Mouse (Mus musculus): ENCODE data around the gene Polg. TPM values are rescaled to one million over a fixed set of nuclear protein-coding genes. Genes with fewer than 3 reads are reported as not detected.

Polg gene
- polyA plus RNA-seq, 1 experiment from 2014 or later, result 44.8 TPM

GRCm38 (mm10) chr7:79425804-79426203 lies 40.4 kb downstream of the Polg start:
- H3K9ac ChIP-seq (ENCODE audit: low read length), result no peak overlapping the region
- no peaks in the 10 kb centered on the region for H3K9me3 ChIP-seq (ENCODE audit: control insufficient read depth, low read length)
- WGBS, result 84% methylated on average over 10 of the region's 10 CpGs
- H3K27me3 ChIP-seq (replicated peaks; ENCODE audit: control insufficient read depth, insufficient read depth, low read length), result no peaks in the 10 kb centered on the region
- H3K27ac ChIP-seq (ENCODE audit: low read depth), result no peak overlapping the region
- no peaks in the 10 kb centered on the region for H3K4me1 ChIP-seq (replicated peaks; ENCODE audit: control insufficient read depth, insufficient read depth, low read length)
- ATAC-seq (replicated peaks; ENCODE audit: low FRiP score, low TSS enrichment, low read depth), result no peak
- H3K4me2 ChIP-seq (ENCODE audit: low read length), result no peak overlapping the region
- no peak for DNase-seq (ENCODE audit: low spot score)
- H3K36me3 ChIP-seq (ENCODE audit: control insufficient read depth, insufficient read depth, low read length), result no peaks in the 10 kb centered on the region; the same call in 1 of the 2 replicates
- H3K4me3 ChIP-seq (ENCODE audit: low read depth, low read length), result no peak overlapping the region

- no peaks in the 10 kb centered on the region for H3K9me3 ChIP-seq (ENCODE audit: control insufficient read depth, low read length)
- no peak overlapping the region for H3K9ac ChIP-seq (ENCODE audit: low read length)
- H3K4me2 ChIP-seq (ENCODE audit: low read length), result no peak overlapping the region
- no peak overlapping the region for H3K4me3 ChIP-seq (ENCODE audit: low read depth, low read length)
- DNase-seq (ENCODE audit: low spot score), result no peak
- ATAC-seq (replicated peaks; ENCODE audit: low FRiP score, low TSS enrichment, low read depth), result no peak
- H3K27ac ChIP-seq (ENCODE audit: low read depth), result no peak overlapping the region
- H3K27me3 ChIP-seq (replicated peaks; ENCODE audit: control insufficient read depth, insufficient read depth, low read length), result no peaks in the 10 kb centered on the region
- H3K36me3 ChIP-seq (ENCODE audit: control insufficient read depth, insufficient read depth, low read length), result peaks cover 8% of the 10 kb centered on the region; the same call in 1 of the 2 replicates
- H3K4me1 ChIP-seq (replicated peaks; ENCODE audit: control insufficient read depth, insufficient read depth, low read length), result no peaks in the 10 kb centered on the region
- 93% methylated on average over 10 of the region's 10 CpGs for WGBS
These were observed 43.3 kb downstream of the Polg start for GRCm38 (mm10) chr7:79422876-79423275.

GRCm38 (mm10) chr7:79419950-79420349 lies 46.2 kb downstream of the Polg start:
- H3K4me2 ChIP-seq (ENCODE audit: low read length), result no peak overlapping the region
- H3K27ac ChIP-seq (ENCODE audit: low read depth), result no peak overlapping the region
- H3K27me3 ChIP-seq (replicated peaks; ENCODE audit: control insufficient read depth, insufficient read depth, low read length), result no peaks in the 10 kb centered on the region
- H3K4me1 ChIP-seq (replicated peaks; ENCODE audit: control insufficient read depth, insufficient read depth, low read length), result no peaks in the 10 kb centered on the region
- no peak overlapping the region for H3K9ac ChIP-seq (ENCODE audit: low read length)
- WGBS, result 86% methylated on average over 7 of the region's 7 CpGs
- H3K36me3 ChIP-seq (ENCODE audit: control insufficient read depth, insufficient read depth, low read length), result peaks cover 11% of the 10 kb centered on the region; the same call in 1 of the 2 replicates
- no peaks in the 10 kb centered on the region for H3K9me3 ChIP-seq (ENCODE audit: control insufficient read depth, low read length)
- no peak overlapping the region for H3K4me3 ChIP-seq (ENCODE audit: low read depth, low read length)
- ATAC-seq (replicated peaks; ENCODE audit: low FRiP score, low TSS enrichment, low read depth) (no peak), DNase-seq (ENCODE audit: low spot score) (no peak)

- H3K4me1 ChIP-seq (replicated peaks; ENCODE audit: control insufficient read depth, insufficient read depth, low read length), result no peaks in the 10 kb centered on the region
- no peak overlapping the region for H3K9ac ChIP-seq (ENCODE audit: low read length)
- no peak overlapping the region for H3K4me2 ChIP-seq (ENCODE audit: low read length)
- no peak overlapping the region for H3K4me3 ChIP-seq (ENCODE audit: low read depth, low read length)
- DNase-seq (ENCODE audit: low spot score) (no peak), ATAC-seq (replicated peaks; ENCODE audit: low FRiP score, low TSS enrichment, low read depth) (no peak)
- H3K27me3 ChIP-seq (replicated peaks; ENCODE audit: control insufficient read depth, insufficient read depth, low read length), result no peaks in the 10 kb centered on the region
- peaks cover 11% of the 10 kb centered on the region; the same call in 1 of the 2 replicates for H3K36me3 ChIP-seq (ENCODE audit: control insufficient read depth, insufficient read depth, low read length)
- WGBS, result 71% methylated on average over 18 of the region's 18 CpGs
- H3K9me3 ChIP-seq (ENCODE audit: control insufficient read depth, low read length), result no peaks in the 10 kb centered on the region
- no peak overlapping the region for H3K27ac ChIP-seq (ENCODE audit: low read depth)
These were observed 51.5 kb downstream of the Polg start for GRCm38 (mm10) chr7:79414449-79415375.

GRCm38 (mm10) chr7:79400296-79400695 lies 65.9 kb downstream of the Polg start:
- WGBS, result 91% methylated on average over 3 of the region's 3 CpGs
- ATAC-seq (replicated peaks; ENCODE audit: low FRiP score, low TSS enrichment, low read depth) (no peak), DNase-seq (ENCODE audit: low spot score) (no peak)
- Histone ChIP-seq H3K9ac (ENCODE audit: low read length) (no peak overlapping the region), H3K27me3 (replicated peaks; ENCODE audit: control insufficient read depth, insufficient read depth, low read length) (no peaks in the 10 kb centered on the region), H3K4me2 (ENCODE audit: low read length) (no peak overlapping the region), H3K4me3 (ENCODE audit: low read depth, low read length) (no peak overlapping the region), H3K27ac (ENCODE audit: low read depth) (no peak overlapping the region), H3K4me1 (replicated peaks; ENCODE audit: control insufficient read depth, insufficient read depth, low read length) (no peaks in the 10 kb centered on the region), H3K9me3 (ENCODE audit: control insufficient read depth, low read length) (no peaks in the 10 kb centered on the region), H3K36me3 (ENCODE audit: control insufficient read depth, insufficient read depth, low read length) (no peaks in the 10 kb centered on the region)

GRCm38 (mm10) chr7:79398971-79399370 lies 67.2 kb downstream of the Polg start:
- DNase-seq (ENCODE audit: low spot score), result no peak
- Histone ChIP-seq H3K4me1 (replicated peaks; ENCODE audit: control insufficient read depth, insufficient read depth, low read length) (no peaks in the 10 kb centered on the region), H3K36me3 (ENCODE audit: control insufficient read depth, insufficient read depth, low read length) (no peaks in the 10 kb centered on the region), H3K27ac (ENCODE audit: low read depth) (no peak overlapping the region), H3K4me2 (ENCODE audit: low read length) (no peak overlapping the region), H3K9me3 (ENCODE audit: control insufficient read depth, low read length) (no peaks in the 10 kb centered on the region), H3K9ac (ENCODE audit: low read length) (no peak overlapping the region), H3K27me3 (replicated peaks; ENCODE audit: control insufficient read depth, insufficient read depth, low read length) (no peaks in the 10 kb centered on the region), H3K4me3 (ENCODE audit: low read depth, low read length) (no peak overlapping the region)
- 80% methylated on average over 12 of the region's 12 CpGs for WGBS
- no peak for ATAC-seq (replicated peaks; ENCODE audit: low FRiP score, low TSS enrichment, low read depth)

GRCm38 (mm10) chr7:79398426-79398825 lies 67.7 kb downstream of the Polg start:
- no peak overlapping the region for H3K9ac ChIP-seq (ENCODE audit: low read length)
- H3K9me3 ChIP-seq (ENCODE audit: control insufficient read depth, low read length), result no peaks in the 10 kb centered on the region
- no peaks in the 10 kb centered on the region for H3K27me3 ChIP-seq (replicated peaks; ENCODE audit: control insufficient read depth, insufficient read depth, low read length)
- DNase-seq (ENCODE audit: low spot score) (no peak), ATAC-seq (replicated peaks; ENCODE audit: low FRiP score, low TSS enrichment, low read depth) (no peak)
- WGBS, result 73% methylated on average over 8 of the region's 8 CpGs
- H3K4me1 ChIP-seq (replicated peaks; ENCODE audit: control insufficient read depth, insufficient read depth, low read length), result no peaks in the 10 kb centered on the region
- H3K27ac ChIP-seq (ENCODE audit: low read depth), result no peak overlapping the region
- H3K4me3 ChIP-seq (ENCODE audit: low read depth, low read length), result no peak overlapping the region
- no peaks in the 10 kb centered on the region for H3K36me3 ChIP-seq (ENCODE audit: control insufficient read depth, insufficient read depth, low read length)
- H3K4me2 ChIP-seq (ENCODE audit: low read length), result no peak overlapping the region

GRCm38 (mm10) chr7:79397446-79397963 lies 68.7 kb downstream of the Polg start:
- Histone ChIP-seq H3K4me1 (replicated peaks; ENCODE audit: control insufficient read depth, insufficient read depth, low read length) (0 out of 2 replicates have a peak, but pooled peaks cover 5% of the 10 kb centered on the region), H3K27ac (ENCODE audit: low read depth) (no peak overlapping the region), H3K36me3 (ENCODE audit: control insufficient read depth, insufficient read depth, low read length) (no peaks in the 10 kb centered on the region), H3K9ac (ENCODE audit: low read length) (no peak overlapping the region), H3K27me3 (replicated peaks; ENCODE audit: control insufficient read depth, insufficient read depth, low read length) (no peaks in the 10 kb centered on the region), H3K9me3 (ENCODE audit: control insufficient read depth, low read length) (no peaks in the 10 kb centered on the region), H3K4me2 (ENCODE audit: low read length) (no peak overlapping the region), H3K4me3 (ENCODE audit: low read depth, low read length) (no peak overlapping the region)
- DNase-seq (ENCODE audit: low spot score) (no peak), ATAC-seq (replicated peaks; ENCODE audit: low FRiP score, low TSS enrichment, low read depth) (no peak)
- WGBS, result 45% methylated on average over 10 of the region's 10 CpGs
